Mouse (Mus musculus) heart, embryonic 14.5 days (tissue): ENCODE data around the gene Cstad. TPM values are rescaled to one million over a fixed set of nuclear protein-coding genes. Genes with fewer than 3 reads are reported as not detected.

Source experiments
- ATAC-seq: fragments of 200-750 bp; cut with Nextera tagmentation; 2 replicates; pipeline ENCODE4 v1.8.0; 2017; ENCODE audit warnings: low read depth, moderate TSS enrichment; ENCODE audit not compliant: insufficient number of reproducible peaks, insufficient read depth, low FRiP score
- H3K27ac ChIP-seq, 2 experiments: fragments of 200-500 bp in 1 of 2; fragments of 300-500 bp in 1 of 2; sonication (generic) in 1 of 2; replicated peaks in 1 of 2; 2 replicates each; pipeline ENCODE4 v1.5.1; 2012 to 2014; ENCODE audit warnings: low read depth in 2 of 2, low read length in 2 of 2, control low read depth in 1 of 2, mild to moderate bottlenecking in 1 of 2, mixed read lengths in 1 of 2; ENCODE audit not compliant: control insufficient read depth in 1 of 2, insufficient read depth in 1 of 2
- H3K27me3 ChIP-seq: fragments of 300-500 bp; sonication (generic); 2 replicates; pipeline ENCODE4 v1.6.1; 2014; ENCODE audit warnings: mild to moderate bottlenecking, low read length, control low read depth; ENCODE audit not compliant: control insufficient read depth, insufficient read depth
- H3K36me3 ChIP-seq: fragments of 300-500 bp; sonication (generic); 2 replicates; pipeline ENCODE4 v1.6.1; 2014; ENCODE audit warnings: mild to moderate bottlenecking, control low read depth, low read length, mixed read lengths; ENCODE audit not compliant: control insufficient read depth, insufficient read depth
- H3K4me1 ChIP-seq, 2 experiments: fragments of 200-500 bp in 1 of 2; fragments of 300-500 bp in 1 of 2; sonication (generic) in 1 of 2; 2 replicates each; pipeline ENCODE4 v1.6.1; 2012 to 2014; ENCODE audit warnings: low read length in 2 of 2, control low read depth in 1 of 2, mixed read lengths in 1 of 2; ENCODE audit not compliant: control insufficient read depth in 2 of 2, insufficient read depth in 2 of 2
- H3K4me2 ChIP-seq: fragments of 300-500 bp; sonication (generic); 2 replicates; pipeline ENCODE4 v1.6.1; 2014; ENCODE audit warnings: mild to moderate bottlenecking, low read length
- H3K4me3 ChIP-seq, 2 experiments: fragments of 200-500 bp in 1 of 2; fragments of 300-500 bp in 1 of 2; sonication (generic) in 1 of 2; 2 replicates each; pipeline ENCODE4 v1.5.1; 2012 to 2014; ENCODE audit warnings: low read length in 2 of 2, mild to moderate bottlenecking in 2 of 2, control low read depth in 1 of 2, low read depth in 1 of 2, moderate library complexity in 1 of 2; ENCODE audit not compliant: control insufficient read depth in 1 of 2, insufficient read depth in 1 of 2
- H3K9ac ChIP-seq: fragments of 300-500 bp; sonication (generic); 2 replicates; pipeline ENCODE4 v1.6.1; 2014; ENCODE audit warnings: mild to moderate bottlenecking, low read length
- H3K9me3 ChIP-seq: fragments of 300-500 bp; sonication (generic); 2 replicates; pipeline ENCODE4 v1.6.1; 2016; ENCODE audit warnings: low read length, control low read depth; ENCODE audit not compliant: control insufficient read depth
- WGBS: fragments of 180-500 bp; shearing (Covaris S2); extraction: QIAGEN DNeasy Blood & Tissue Kit; methylation state at CpG from one replicate; pipeline ENCODE4 v1.1.7; 2014; 5-methylcytosine and 5-hydroxymethylcytosine counted together
- polyA plus RNA-seq: library from polyadenylated mRNA; unstranded; fragments of >200 nt; fragmentation: Nextera tagmentation; extraction: Ambion mirVana; gene quantifications from 2 replicates; pipeline ENCODE4 v1.2.1, GENCODE M21; 2014

The Cstad gene
- polyA plus RNA-seq, 1 experiment from 2014 or later = 3.8 TPM

DNA sequence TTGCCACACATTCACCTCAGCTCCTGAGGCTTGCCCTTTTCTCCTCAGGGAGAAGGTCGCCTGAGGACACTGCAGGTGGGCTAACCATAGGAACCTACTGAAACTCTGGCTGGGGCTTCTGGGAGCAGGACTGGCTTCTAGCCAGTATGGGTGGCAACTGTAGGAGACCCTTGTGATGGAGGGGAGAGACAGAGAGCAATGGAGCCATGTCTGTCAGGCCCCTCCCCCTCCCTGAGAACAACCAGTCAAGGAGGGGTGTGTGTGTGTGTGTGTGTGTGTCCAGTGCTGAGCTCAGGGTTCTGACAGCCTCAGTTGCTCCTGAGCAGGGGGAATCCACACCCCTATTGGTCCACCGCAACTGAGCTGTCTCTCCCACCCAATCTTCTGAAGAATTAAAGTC, 7.2 kb upstream of the Cstad start:
- no peak overlapping the region for H3K4me3 ChIP-seq
- H3K4me2 ChIP-seq = no peak overlapping the region
- no peak overlapping the region for H3K9ac ChIP-seq
- H3K27me3 ChIP-seq = no peaks in the 10 kb centered on the region
- no peak overlapping the region for H3K27ac ChIP-seq
- H3K4me1 ChIP-seq = peaks cover 4 to 8% of the 10 kb centered on the region in 2 experiments; a peak in 3 of 4 replicates
- 66% methylated on average over 2 of the region's 2 CpGs for WGBS
- H3K9me3 ChIP-seq = no peaks in the 10 kb centered on the region
- ATAC-seq = no peak
- H3K36me3 ChIP-seq = no peaks in the 10 kb centered on the region

DNA sequence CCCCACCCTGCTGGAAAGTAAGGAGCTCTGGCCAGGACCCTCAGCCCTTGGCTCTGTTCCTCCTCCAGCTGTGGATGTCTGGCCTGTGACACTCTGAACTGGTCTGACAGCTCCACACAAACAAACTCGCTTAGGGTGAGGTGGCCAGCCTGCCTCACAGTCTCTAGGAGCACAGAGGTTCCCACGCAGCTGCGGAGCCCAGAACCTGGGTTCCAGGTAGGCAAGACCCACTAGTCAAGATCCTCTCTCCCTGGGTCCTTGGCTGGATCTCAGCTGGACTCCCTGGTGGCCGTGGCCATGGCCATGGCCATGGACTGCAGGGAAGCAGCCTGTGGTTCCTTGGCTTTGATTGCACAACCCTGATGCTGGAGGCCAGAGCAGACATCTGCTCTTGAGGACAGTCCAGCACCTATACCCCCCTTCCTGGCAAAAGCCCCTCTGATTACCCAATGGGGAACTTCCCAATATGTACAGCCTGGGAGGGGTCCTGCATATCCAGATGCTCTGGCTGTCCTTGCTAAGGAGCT, 5.8 kb upstream of the Cstad start:
- Histone ChIP-seq H3K4me1 (peaks cover 8 to 11% of the 10 kb centered on the region in 2 experiments), H3K27me3 (no peaks in the 10 kb centered on the region), H3K36me3 (no peaks in the 10 kb centered on the region), H3K27ac (no peak overlapping the region), H3K9me3 (no peaks in the 10 kb centered on the region), H3K4me2 (no peak overlapping the region), H3K9ac (no peak overlapping the region), H3K4me3 (no peak overlapping the region)
- ATAC-seq = peak; percentile 18; the same call in 1 of the 2 replicates
- 68% methylated on average over 4 of the region's 4 CpGs for WGBS

DNA sequence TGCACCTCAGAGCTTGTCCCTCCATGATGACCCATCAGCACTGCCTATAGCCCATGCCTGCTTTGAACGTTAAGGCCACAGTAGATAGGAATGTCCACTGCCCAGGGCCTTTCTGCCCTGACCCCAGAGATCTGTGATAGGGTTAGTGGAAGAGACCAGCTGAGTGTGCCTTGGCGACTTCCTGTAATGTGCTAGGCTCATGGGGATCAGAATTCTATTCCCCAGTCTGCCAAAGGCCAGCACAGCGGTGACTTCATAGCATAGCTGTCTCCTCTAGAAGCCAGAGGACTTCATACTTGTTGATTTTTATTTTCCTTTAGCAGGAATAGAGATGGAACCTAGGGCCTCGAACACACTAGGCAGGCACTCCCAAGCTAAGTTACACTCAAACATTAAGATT, 5.1 kb upstream of the Cstad start:
- Histone ChIP-seq H3K4me1 (peaks cover 14 to 17% of the 10 kb centered on the region in 2 experiments), H3K27ac (no peak overlapping the region), H3K4me2 (no peak overlapping the region), H3K4me3 (no peak overlapping the region), H3K9me3 (no peaks in the 10 kb centered on the region), H3K9ac (no peak overlapping the region), H3K27me3 (no peaks in the 10 kb centered on the region), H3K36me3 (no peaks in the 10 kb centered on the region)
- ATAC-seq = no peak
- 72% methylated on average over 4 of the region's 4 CpGs for WGBS

DNA sequence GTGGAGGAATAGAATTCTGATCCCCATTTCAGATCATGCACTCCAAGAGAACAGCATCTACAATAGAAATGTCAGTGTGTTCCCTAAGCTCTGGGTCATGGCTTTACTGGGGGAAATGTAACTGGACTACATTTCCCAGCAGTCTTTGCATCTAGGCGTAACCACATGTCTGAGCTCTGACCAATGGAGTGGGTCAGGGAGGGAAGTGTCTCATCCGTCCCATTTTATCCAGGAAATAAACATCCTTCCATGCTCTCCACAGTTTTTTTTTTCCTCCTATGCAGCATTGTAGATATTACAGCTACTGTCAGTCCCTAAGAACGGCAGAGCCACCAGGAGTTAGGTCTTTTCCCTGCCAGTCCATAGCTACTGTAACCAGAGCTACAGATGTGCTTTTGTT, 3.9 kb upstream of the Cstad start:
- H3K27me3 ChIP-seq = no peaks in the 10 kb centered on the region
- peak overlapping the region in 1 of 2 experiments; percentile 45; a peak in 2 of 4 replicates for H3K27ac ChIP-seq
- no peak overlapping the region for H3K4me3 ChIP-seq
- H3K4me1 ChIP-seq = peaks cover 14 to 23% of the 10 kb centered on the region in 2 experiments
- 3% methylated on average over 3 of the region's 3 CpGs for WGBS
- H3K36me3 ChIP-seq = no peaks in the 10 kb centered on the region
- no peak overlapping the region for H3K9ac ChIP-seq
- no peaks in the 10 kb centered on the region for H3K9me3 ChIP-seq
- H3K4me2 ChIP-seq = peak overlapping the region; percentile 59
- peak; percentile 44; the same call in 1 of the 2 replicates for ATAC-seq

DNA sequence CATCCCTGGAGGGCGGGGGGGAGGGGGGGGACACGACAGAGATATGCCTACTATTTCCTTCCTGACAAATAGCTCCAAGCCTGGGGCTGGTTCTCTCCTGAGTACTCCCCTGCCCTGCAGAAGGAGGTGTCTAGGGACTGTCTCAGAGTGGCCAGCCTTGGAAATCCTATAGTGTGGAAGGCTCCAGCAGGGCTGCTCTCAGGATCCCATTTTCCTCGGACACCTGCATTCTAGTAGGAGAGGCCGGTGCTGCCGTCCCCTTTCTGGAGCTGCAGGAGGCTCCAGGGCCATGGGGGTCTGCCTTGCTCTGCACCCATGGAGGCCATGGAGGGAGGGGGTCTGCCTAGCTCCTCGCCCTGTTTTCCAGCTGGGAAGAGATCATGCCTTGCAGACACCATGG, 2.4 kb upstream of the Cstad start:
- no peaks in the 10 kb centered on the region for H3K27me3 ChIP-seq
- H3K4me2 ChIP-seq = no peak overlapping the region
- peaks cover 14 to 18% of the 10 kb centered on the region in 2 experiments for H3K4me1 ChIP-seq
- no peak overlapping the region for H3K9ac ChIP-seq
- WGBS = 62% methylated on average over 6 of the region's 6 CpGs
- H3K36me3 ChIP-seq = no peaks in the 10 kb centered on the region
- H3K9me3 ChIP-seq = no peaks in the 10 kb centered on the region
- no peak for ATAC-seq
- H3K27ac ChIP-seq = no peak overlapping the region
- H3K4me3 ChIP-seq = no peak overlapping the region

DNA sequence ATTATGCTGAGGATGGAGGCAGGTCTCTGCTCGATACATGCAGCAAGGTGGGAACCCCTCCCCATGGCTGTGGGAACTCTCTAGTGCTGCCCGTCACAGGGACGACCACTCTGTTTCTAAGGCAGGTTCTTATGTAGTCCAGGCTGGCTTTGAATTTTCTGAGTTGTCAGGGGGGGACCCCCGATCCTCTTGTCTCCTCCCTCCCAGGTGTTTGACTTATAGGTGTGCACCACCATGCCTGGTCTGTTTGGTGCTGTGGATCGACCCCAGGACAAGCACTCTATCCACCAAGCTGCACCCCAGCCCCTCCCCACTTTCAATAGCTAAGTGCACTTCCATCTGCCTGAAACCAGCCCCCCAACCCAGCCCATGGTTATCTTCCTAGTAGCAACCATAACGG, 1.9 kb upstream of the Cstad start:
- Histone ChIP-seq H3K36me3 (no peaks in the 10 kb centered on the region), H3K4me1 (peaks cover 14 to 18% of the 10 kb centered on the region in 2 experiments), H3K4me2 (no peak overlapping the region), H3K27ac (no peak overlapping the region), H3K27me3 (no peaks in the 10 kb centered on the region), H3K9ac (no peak overlapping the region), H3K9me3 (no peaks in the 10 kb centered on the region), H3K4me3 (no peak overlapping the region)
- WGBS = 83% methylated on average over 6 of the region's 6 CpGs
- no peak for ATAC-seq

DNA sequence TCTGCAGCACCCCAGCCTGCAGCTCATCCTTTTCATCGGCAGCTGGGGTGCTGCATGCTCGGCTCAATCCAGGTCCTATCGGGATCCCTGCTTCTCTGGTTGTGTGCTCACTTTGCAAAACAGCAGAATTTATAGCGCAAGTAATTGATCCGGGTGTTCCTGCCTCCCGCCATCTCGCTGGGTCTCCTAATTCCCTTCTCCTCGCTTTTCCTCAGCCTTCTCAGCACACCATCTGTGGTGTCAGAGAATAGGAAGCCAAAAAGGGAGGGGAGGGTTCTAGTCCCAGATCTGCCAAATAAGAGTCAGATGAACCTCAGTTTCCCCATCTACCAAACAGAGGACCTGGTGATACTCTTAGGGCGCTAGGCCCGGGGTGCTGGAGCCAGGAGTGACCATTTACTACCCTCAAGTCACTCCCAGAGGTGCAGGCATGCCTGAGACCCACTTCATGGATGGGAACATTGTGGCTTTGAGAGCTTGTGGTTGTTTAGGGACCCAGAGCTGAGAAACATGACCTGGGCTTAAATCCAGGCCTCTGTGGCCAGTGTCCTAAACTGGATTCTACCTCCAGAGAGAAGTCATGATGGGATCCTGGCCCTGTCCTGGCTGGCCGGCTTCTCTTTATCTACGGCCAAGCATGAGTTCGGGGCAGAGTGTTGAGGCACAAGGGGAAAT, 1.1 kb upstream of the Cstad start:
- Histone ChIP-seq H3K36me3 (no peaks in the 10 kb centered on the region), H3K27ac (peak overlapping the region; percentile 96 to 97), H3K4me3 (peak overlapping the region in 1 of 2 experiments; percentile 50; a peak in 1 of 4 replicates), H3K4me1 (peaks cover 14 to 18% of the 10 kb centered on the region in 2 experiments), H3K9ac (peak overlapping the region; percentile 79), H3K4me2 (peak overlapping the region; percentile 75), H3K27me3 (no peaks in the 10 kb centered on the region), H3K9me3 (no peaks in the 10 kb centered on the region)
- 74% methylated on average over 13 of the region's 13 CpGs for WGBS
- ATAC-seq = no peak
